Mouse (Mus musculus) embryonic facial prominence, embryonic 14.5 days (tissue): ENCODE results near the gene Dusp3. TPM values are rescaled to one million over a fixed set of nuclear protein-coding genes. Genes with fewer than 3 reads are reported as not detected.

Source experiments
- polyA plus RNA-seq: library from polyadenylated mRNA; unstranded; fragments of >200 nt; fragmentation: Nextera tagmentation; extraction: Ambion mirVana; gene quantifications from 2 replicates; pipeline ENCODE4 v1.2.1, GENCODE M21; 2014

Gene Dusp3
- polyA plus RNA-seq, 1 experiment from 2014 or later: 38.3 TPM

Other genes starting within 250 kb of the Dusp3 start
- gene Etv4, start 201.6 kb downstream of the Dusp3 start, polyA plus RNA-seq: 9.3 and 11.8 TPM in 2 replicates
- 12.7 and 16.7 TPM in 2 replicates for gene Meox1, start 92.6 kb downstream of the Dusp3 start, polyA plus RNA-seq
- gene Sost, start 20.0 kb downstream of the Dusp3 start, polyA plus RNA-seq: not detected in 2 replicates
- gene Cfap97d1, start 2.7 kb downstream of the Dusp3 start, polyA plus RNA-seq: not detected in 2 replicates
- gene Mpp3, start 41.4 kb upstream of the Dusp3 start, polyA plus RNA-seq: 6.3 and 6.4 TPM in 2 replicates
- gene Cd300lg, start 54.5 kb upstream of the Dusp3 start, polyA plus RNA-seq: 0.70 and 0.85 TPM in 2 replicates
- gene Mpp2, start 101.5 kb upstream of the Dusp3 start, polyA plus RNA-seq: 7.6 and 8.4 TPM in 2 replicates
- not detected in 2 replicates for gene Ppy, start 114.3 kb upstream of the Dusp3 start, polyA plus RNA-seq
- 0.58 and 0.90 TPM in 2 replicates for gene Pyy, start 120.8 kb upstream of the Dusp3 start, polyA plus RNA-seq
- gene Nags, start 158.5 kb upstream of the Dusp3 start, polyA plus RNA-seq: 0.28 and 0.49 TPM in 2 replicates
- 30.0 and 31.1 TPM in 2 replicates for gene Tmem101, start 169.4 kb upstream of the Dusp3 start, polyA plus RNA-seq
- 92.9 and 98.4 TPM in 2 replicates for gene Lsm12, start 198.3 kb upstream of the Dusp3 start, polyA plus RNA-seq
- gene G6pc3, start 202.6 kb upstream of the Dusp3 start, polyA plus RNA-seq: 27.9 and 29.3 TPM in 2 replicates
- 44.0 and 47.2 TPM in 2 replicates for gene Hdac5, start 243.2 kb upstream of the Dusp3 start, polyA plus RNA-seq